Mouse (Mus musculus) spleen, embryonic (tissue): ENCODE results near the gene Samd3.

ENCODE experiments used
- CTCF ChIA-PET: fragments of 350-600 bp; sonication (Branson Sonifier 250); formaldehyde crosslinking; loops from one replicate; lab custom pipeline; 2022; lab: Charles Lee

Samd3 gene

DNA sequence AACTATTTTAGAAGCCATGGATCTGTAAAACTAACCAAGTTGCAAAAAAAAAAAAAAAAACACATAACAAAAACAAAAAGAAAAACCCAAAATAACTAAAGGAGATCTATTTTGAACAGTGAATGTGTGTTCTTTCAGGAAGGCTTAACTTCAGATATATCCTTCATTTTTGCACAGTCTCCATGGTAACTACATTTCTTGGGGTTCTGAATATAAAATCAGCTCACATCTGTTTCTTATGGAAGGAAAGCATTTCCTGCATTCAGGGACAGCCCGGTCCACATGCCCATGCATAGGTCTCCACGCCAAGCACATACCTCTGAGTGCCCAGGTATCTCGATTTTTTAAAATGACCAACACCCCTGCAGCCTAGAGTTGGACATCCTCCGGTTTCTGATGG lies 72.8 kb downstream of the Samd3 start:
- CTCF ChIA-PET = no interaction called here

DNA sequence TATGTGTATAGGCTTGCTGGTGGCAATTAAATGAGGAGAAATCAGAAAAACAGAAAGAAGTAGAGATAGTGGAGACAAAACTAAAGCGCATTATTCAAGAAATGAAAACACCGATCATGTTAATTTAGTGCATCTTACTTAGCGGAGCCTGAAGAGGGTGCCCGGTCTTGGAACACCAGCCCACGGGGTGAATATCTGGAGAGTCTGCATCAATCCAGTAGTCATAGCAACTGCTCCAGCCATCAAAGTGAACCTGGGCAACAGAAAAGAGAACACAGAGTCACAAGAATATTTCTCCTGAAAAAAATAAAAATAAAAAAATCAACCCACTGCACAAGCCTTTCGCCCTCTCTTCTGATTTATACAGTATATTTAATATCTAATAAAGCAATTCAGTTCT lies 74.0 kb downstream of the Samd3 start:
- CTCF ChIA-PET = no interaction called here

DNA sequence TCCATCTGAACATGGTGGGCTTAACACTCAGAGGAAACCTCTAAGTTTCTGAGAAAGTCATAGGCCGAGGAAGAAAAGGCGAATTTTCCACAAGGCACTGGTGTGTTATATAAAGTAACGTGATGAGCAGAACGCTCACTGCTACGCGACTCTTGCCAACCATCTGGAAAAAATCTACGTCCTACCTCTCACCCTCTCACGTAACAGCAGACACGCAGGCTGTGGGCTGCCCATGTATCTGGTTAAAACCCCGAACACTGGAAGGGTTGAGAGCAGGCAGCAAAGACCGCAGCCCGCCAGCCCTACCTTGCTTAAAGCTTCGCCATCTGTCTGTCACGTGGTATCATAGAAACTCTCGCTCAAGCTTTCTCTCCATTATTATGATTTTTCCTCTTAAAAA lies 84.8 kb downstream of the Samd3 start:
- CTCF ChIA-PET = no interaction called here

DNA sequence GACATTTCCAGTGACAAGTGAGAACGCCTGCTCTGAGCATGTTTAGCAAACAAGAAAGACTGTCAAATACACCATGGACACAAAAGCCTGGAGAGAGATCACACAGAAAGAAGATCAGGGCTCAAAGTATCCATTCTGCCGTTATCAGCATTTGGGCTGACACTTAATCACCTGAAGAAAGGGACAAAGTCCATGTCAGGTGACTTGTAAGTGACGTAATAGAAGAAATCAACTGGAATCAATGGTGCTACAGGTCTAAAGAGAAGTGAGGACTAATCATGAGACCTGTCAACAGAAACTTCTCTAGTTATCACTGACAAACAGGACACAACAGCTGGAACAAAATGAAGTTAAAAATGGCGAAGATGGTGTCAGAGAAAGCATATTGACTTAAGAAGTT lies 91.2 kb downstream of the Samd3 start:
- CTCF ChIA-PET = no interaction called here
